In the genomic region with DNA sequence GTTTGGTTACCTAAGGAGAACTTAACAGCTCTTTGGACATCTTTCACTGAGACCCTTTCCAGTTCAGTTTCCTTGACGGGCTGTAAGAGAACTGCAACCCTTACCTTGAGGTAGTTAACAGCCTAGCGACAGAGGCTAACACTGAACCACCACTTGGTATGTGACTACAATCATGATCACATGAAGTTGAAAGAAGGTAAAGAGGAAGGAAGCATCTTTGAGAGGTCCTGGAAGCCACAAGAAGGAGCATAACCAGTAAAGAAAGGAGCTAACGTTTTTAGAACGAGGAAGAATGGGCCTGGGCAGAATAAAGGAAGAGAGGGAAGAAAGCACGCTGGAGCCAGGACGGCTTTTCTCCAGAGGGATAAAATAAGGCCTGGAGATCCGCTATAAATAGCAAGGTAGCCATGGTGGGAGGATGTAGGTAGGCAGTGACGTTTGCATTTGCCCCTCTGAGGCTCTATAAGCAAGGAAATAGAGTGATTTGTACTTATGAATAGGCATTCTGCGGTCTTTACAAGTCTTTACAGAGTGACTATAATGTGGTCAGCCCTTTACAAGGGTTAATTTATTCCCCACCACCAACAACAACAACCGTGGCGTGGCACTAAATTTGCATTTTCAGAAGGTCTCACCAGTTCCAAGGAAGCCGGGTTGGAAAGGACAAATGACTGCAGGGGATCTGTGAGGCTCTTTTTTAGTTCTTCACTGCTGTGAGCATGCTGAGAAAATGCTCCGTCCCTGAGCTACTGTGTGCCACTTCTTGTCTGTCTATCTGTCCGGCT, we compare ENCODE assay signal across 8 mouse cellular contexts. TPM values are rescaled to one million over a fixed set of nuclear protein-coding genes. Genes with fewer than 3 reads are reported as not detected.
A peak's percentile ranks its signal among the peaks of the same experiment; 100 is the strongest.
DNase-seq lines count a peak whose midpoint lies in the region; ATAC-seq and TF ChIP-seq lines count a peak whose summit lies in the region.

No protein-coding gene starts in this region.

- H3K4me2 ChIP-seq in heart, embryonic 13.5 days, result peak overlapping the region; percentile 96
- peak overlapping the region; percentile 98 for H3K4me2 ChIP-seq in forebrain, embryonic 14.5 days (ENCODE audit: low read length)
- H3K4me2 ChIP-seq in liver, embryonic 14.5 days (ENCODE audit: low read depth), result peak overlapping the region; percentile 76
- H3K4me2 ChIP-seq in stomach, embryonic 15.5 days, result peak overlapping the region; percentile 96

- intact Hi-C loops in left cerebral cortex, postnatal 4 days (cut with DNase I), result no loop called here

- no peaks in the 10 kb centered on the region for H3K27me3 ChIP-seq in heart, embryonic 13.5 days (replicated peaks)
- H3K27me3 ChIP-seq in G1E (ENCODE audit: insufficient read depth, low read length), result peaks cover 7% of the 10 kb centered on the region; the same call in 1 of the 2 replicates
- H3K27me3 ChIP-seq in forebrain, embryonic 14.5 days (replicated peaks; ENCODE audit: control insufficient read depth, insufficient read depth, low read length), result no peaks in the 10 kb centered on the region
- H3K27me3 ChIP-seq in liver, embryonic 14.5 days (ENCODE audit: control insufficient read depth, insufficient read depth, low read length), result no peaks in the 10 kb centered on the region
- H3K27me3 ChIP-seq in stomach, embryonic 15.5 days (replicated peaks), result no peaks in the 10 kb centered on the region

- DNase-seq in heart, adult 9 months (ENCODE audit: low spot score in 2 of 2), result no peak
- DNase-seq in G1E (ENCODE audit: low spot score), result no peak
- DNase-seq in forebrain, embryonic 14.5 days (ENCODE audit: low spot score), result peak; percentile 11
- no peak for DNase-seq in liver, embryonic 14.5 days (ENCODE audit: low read depth in 3 of 3, low spot score in 3 of 3)
- no peak for DNase-seq in left cerebral cortex, postnatal 4 days
- DNase-seq in thymus, adult 18-20 months, result no peak

- WGBS in heart, embryonic 13.5 days, result 32% methylated on average over 14 of the region's 14 CpGs
- 13% methylated on average over 14 of the region's 14 CpGs for WGBS in forebrain, embryonic 14.5 days
- WGBS in liver, embryonic 14.5 days (ENCODE audit: insufficient replicate concordance), result 32% methylated on average over 14 of the region's 14 CpGs
- 42% methylated on average over 14 of the region's 14 CpGs for WGBS in stomach, embryonic 15.5 days

- peaks cover 50% of the 10 kb centered on the region for H3K4me1 ChIP-seq in heart, embryonic 13.5 days
- H3K4me1 ChIP-seq in G1E (ENCODE audit: insufficient read depth, low read depth, low read length), result peaks cover 59% of the 10 kb centered on the region
- no peaks in the 10 kb centered on the region for H3K4me1 ChIP-seq in forebrain, embryonic 14.5 days (ENCODE audit: control insufficient read depth, insufficient read depth, low read length)
- H3K4me1 ChIP-seq in liver, embryonic 14.5 days (replicated peaks; ENCODE audit: control insufficient read depth in 2 of 2, insufficient read depth in 2 of 2, low read length in 1 of 2), result peaks cover 9 to 18% of the 10 kb centered on the region in 2 experiments
- H3K4me1 ChIP-seq in stomach, embryonic 15.5 days, result peaks cover 12% of the 10 kb centered on the region; the same call in 1 of the 2 replicates

- peaks cover 5% of the 10 kb centered on the region for H3K36me3 ChIP-seq in heart, embryonic 13.5 days
- peaks cover 19% of the 10 kb centered on the region for H3K36me3 ChIP-seq in G1E (replicated peaks)
- H3K36me3 ChIP-seq in forebrain, embryonic 14.5 days (ENCODE audit: control insufficient read depth, insufficient read depth, low read length), result peaks cover 6% of the 10 kb centered on the region; the same call in 1 of the 2 replicates
- H3K36me3 ChIP-seq in liver, embryonic 14.5 days (replicated peaks; ENCODE audit: control insufficient read depth, insufficient read depth, low read depth), result no peaks in the 10 kb centered on the region
- 0 out of 2 replicates have a peak, but pooled peaks cover 1% of the 10 kb centered on the region for H3K36me3 ChIP-seq in stomach, embryonic 15.5 days

- H3K27ac ChIP-seq in heart, embryonic 13.5 days (replicated peaks), result peak overlapping the region; percentile 92
- peak overlapping the region; percentile 31; the same call in 1 of the 2 replicates for H3K27ac ChIP-seq in forebrain, embryonic 14.5 days (ENCODE audit: low read depth, low read length)
- H3K27ac ChIP-seq in liver, embryonic 14.5 days, result peak overlapping the region; percentile 65
- H3K27ac ChIP-seq in stomach, embryonic 15.5 days, result peak overlapping the region; percentile 94

- no peak for TF ChIP-seq EP300 in liver, embryonic 14.5 days (IDR thresholded peaks at IDR 0.05; ENCODE audit: low read depth)

- no peak for TF ChIP-seq CTCF in G1E (IDR thresholded peaks at IDR 0.05; ENCODE audit: low read depth, low read length)
- TF ChIP-seq CTCF in liver, embryonic 14.5 days (IDR thresholded peaks at IDR 0.05; ENCODE audit: low read depth), result no peak

- H3K9me3 ChIP-seq in heart, embryonic 13.5 days, result no peaks in the 10 kb centered on the region
- H3K9me3 ChIP-seq in G1E (replicated peaks), result no peaks in the 10 kb centered on the region
- H3K9me3 ChIP-seq in forebrain, embryonic 14.5 days (replicated peaks; ENCODE audit: control insufficient read depth, low read length), result no peaks in the 10 kb centered on the region
- no peaks in the 10 kb centered on the region for H3K9me3 ChIP-seq in liver, embryonic 14.5 days (ENCODE audit: control insufficient read depth, low read length)
- H3K9me3 ChIP-seq in stomach, embryonic 15.5 days, result no peaks in the 10 kb centered on the region

- ATAC-seq in heart, embryonic 13.5 days (ENCODE audit: extremely low read depth, insufficient number of reproducible peaks, low FRiP score, low TSS enrichment), result no peak
- ATAC-seq in G1E (ENCODE audit: extremely low read depth, insufficient number of reproducible peaks, low FRiP score, poor library complexity, severe bottlenecking), result no peak
- ATAC-seq in forebrain, embryonic 14.5 days, result no peak; the same call in 1 of the 2 replicates
- ATAC-seq in liver, embryonic 14.5 days (ENCODE audit: insufficient read depth), result no peak
- no peak; the same call in 1 of the 2 replicates for ATAC-seq in stomach, embryonic 15.5 days (ENCODE audit: insufficient read depth, low FRiP score, low read depth)

- peak overlapping the region; percentile 69 for H3K9ac ChIP-seq in heart, embryonic 13.5 days
- H3K9ac ChIP-seq in forebrain, embryonic 14.5 days (ENCODE audit: low read length), result peak overlapping the region; percentile 22; the same call in 1 of the 2 replicates
- H3K9ac ChIP-seq in liver, embryonic 14.5 days (replicated peaks), result peak overlapping the region; percentile 32; the same call in 1 of the 2 replicates
- H3K9ac ChIP-seq in stomach, embryonic 15.5 days, result no peak overlapping the region

- H3K4me3 ChIP-seq in heart, embryonic 13.5 days, result peak overlapping the region; percentile 63
- H3K4me3 ChIP-seq in G1E (ENCODE audit: low read depth, low read length), result peak overlapping the region; percentile 77; the same call in 1 of the 2 replicates
- H3K4me3 ChIP-seq in forebrain, embryonic 14.5 days (ENCODE audit: low read depth, low read length), result peak overlapping the region; percentile 51
- H3K4me3 ChIP-seq in liver, embryonic 14.5 days (ENCODE audit: insufficient read depth in 1 of 2, low read depth in 2 of 2, low read length in 2 of 2), result peak overlapping the region; percentile 61 to 66
- H3K4me3 ChIP-seq in stomach, embryonic 15.5 days (replicated peaks), result peak overlapping the region; percentile 74

RNA-seq across cellular contexts. Expression of a gene that starts 0.8 kb away (rescaled TPM):
- 30.6 and 34.2 TPM in 2 replicates for polyA plus RNA-seq in heart, embryonic 13.5 days (2015; fragmentation: Nextera tagmentation; extraction: Ambion mirVana)
- total RNA-seq in G1E (2014; fragmentation: Nextera tagmentation) (2.8 and 5.1 TPM in 2 replicates), G1E (2017) (2.2 and 5.2 TPM in 2 replicates)
- 12.6 and 15.2 TPM in 2 replicates for polyA plus RNA-seq in G1E (2012)
- 9.5 and 13.0 TPM in 2 replicates for polyA plus RNA-seq in forebrain, embryonic 14.5 days (2014; fragmentation: Nextera tagmentation; extraction: Ambion mirVana)
- 7.2 and 8.5 TPM in 2 replicates for polyA plus RNA-seq in liver, embryonic 14.5 days (2012; rRNA removed)
- 20.4 and 21.7 TPM in 2 replicates for polyA plus RNA-seq in liver, embryonic 14.5 days (2014; fragmentation: Nextera tagmentation; extraction: Ambion mirVana)
- 42.5 and 44.7 TPM in 2 replicates for polyA plus RNA-seq in stomach, embryonic 15.5 days (2015; fragmentation: Nextera tagmentation; extraction: Ambion mirVana)
- total RNA-seq in left cerebral cortex, postnatal 4 days (2021), result 1 to 10 TPM; 7.4 to 8.5 TPM

RNA-seq across cellular contexts. Expression of a gene that starts 17.5 kb away (rescaled TPM):
- polyA plus RNA-seq in heart, embryonic 13.5 days (2015; fragmentation: Nextera tagmentation; extraction: Ambion mirVana), result 7.4 and 7.7 TPM in 2 replicates
- total RNA-seq in G1E (2014; fragmentation: Nextera tagmentation), result not detected in 2 replicates
- 0.11 TPM in 1 of 2 replicates, not detected in the other for total RNA-seq in G1E (2017)
- not detected in 2 replicates for polyA plus RNA-seq in G1E (2012)
- polyA plus RNA-seq in forebrain, embryonic 14.5 days (2014; fragmentation: Nextera tagmentation; extraction: Ambion mirVana), result 2.2 and 3.1 TPM in 2 replicates
- 7.6 and 8.6 TPM in 2 replicates for polyA plus RNA-seq in liver, embryonic 14.5 days (2012; rRNA removed)
- 1.6 and 2.4 TPM in 2 replicates for polyA plus RNA-seq in liver, embryonic 14.5 days (2014; fragmentation: Nextera tagmentation; extraction: Ambion mirVana)
- 19.3 and 21.0 TPM in 2 replicates for polyA plus RNA-seq in stomach, embryonic 15.5 days (2015; fragmentation: Nextera tagmentation; extraction: Ambion mirVana)
- total RNA-seq in left cerebral cortex, postnatal 4 days (2021), result 10 to 100 TPM; 12.5 to 14.7 TPM

RNA-seq across cellular contexts. Expression of a gene that starts 34.0 kb away (rescaled TPM):
- polyA plus RNA-seq in heart, embryonic 13.5 days (2015; fragmentation: Nextera tagmentation; extraction: Ambion mirVana), result 20.2 and 22.2 TPM in 2 replicates
- total RNA-seq in G1E (2014; fragmentation: Nextera tagmentation) (17.2 and 17.6 TPM in 2 replicates), G1E (2017) (16.9 and 19.9 TPM in 2 replicates)
- polyA plus RNA-seq in G1E (2012), result 12.9 and 14.7 TPM in 2 replicates
- 19.5 and 28.0 TPM in 2 replicates for polyA plus RNA-seq in forebrain, embryonic 14.5 days (2014; fragmentation: Nextera tagmentation; extraction: Ambion mirVana)
- polyA plus RNA-seq in liver, embryonic 14.5 days (2012; rRNA removed), result 6.8 and 8.5 TPM in 2 replicates
- 3.9 and 4.2 TPM in 2 replicates for polyA plus RNA-seq in liver, embryonic 14.5 days (2014; fragmentation: Nextera tagmentation; extraction: Ambion mirVana)
- polyA plus RNA-seq in stomach, embryonic 15.5 days (2015; fragmentation: Nextera tagmentation; extraction: Ambion mirVana), result 24.6 and 25.2 TPM in 2 replicates
- 10 to 100 TPM; 94.5 to 96.4 TPM for total RNA-seq in left cerebral cortex, postnatal 4 days (2021)

RNA-seq across cellular contexts. Expression of a gene that starts 39.4 kb away (rescaled TPM):
- 14.5 and 16.9 TPM in 2 replicates for polyA plus RNA-seq in heart, embryonic 13.5 days (2015; fragmentation: Nextera tagmentation; extraction: Ambion mirVana)
- total RNA-seq in G1E (2014; fragmentation: Nextera tagmentation), result 8.5 and 10.7 TPM in 2 replicates
- 5.5 and 6.3 TPM in 2 replicates for total RNA-seq in G1E (2017)
- 13.8 and 14.5 TPM in 2 replicates for polyA plus RNA-seq in G1E (2012)
- polyA plus RNA-seq in forebrain, embryonic 14.5 days (2014; fragmentation: Nextera tagmentation; extraction: Ambion mirVana), result 13.2 and 19.5 TPM in 2 replicates
- 8.1 and 8.6 TPM in 2 replicates for polyA plus RNA-seq in liver, embryonic 14.5 days (2012; rRNA removed)
- polyA plus RNA-seq in liver, embryonic 14.5 days (2014; fragmentation: Nextera tagmentation; extraction: Ambion mirVana), result 9.1 and 11.6 TPM in 2 replicates
- polyA plus RNA-seq in stomach, embryonic 15.5 days (2015; fragmentation: Nextera tagmentation; extraction: Ambion mirVana), result 22.0 and 24.0 TPM in 2 replicates
- 10 to 100 TPM; 39.5 TPM for total RNA-seq in left cerebral cortex, postnatal 4 days (2021)

RNA-seq across cellular contexts. Expression of a gene that starts 43.5 kb away (rescaled TPM):
- 15.2 and 15.3 TPM in 2 replicates for polyA plus RNA-seq in heart, embryonic 13.5 days (2015; fragmentation: Nextera tagmentation; extraction: Ambion mirVana)
- total RNA-seq in G1E (2014; fragmentation: Nextera tagmentation) (not detected in 2 replicates), G1E (2017) (0.27 and 0.29 TPM in 2 replicates)
- polyA plus RNA-seq in G1E (2012), result 0.23 and 0.35 TPM in 2 replicates
- 166 TPM in 2 replicates for polyA plus RNA-seq in forebrain, embryonic 14.5 days (2014; fragmentation: Nextera tagmentation; extraction: Ambion mirVana)
- 1.5 and 1.6 TPM in 2 replicates for polyA plus RNA-seq in liver, embryonic 14.5 days (2012; rRNA removed)
- 1.4 TPM in 2 replicates for polyA plus RNA-seq in liver, embryonic 14.5 days (2014; fragmentation: Nextera tagmentation; extraction: Ambion mirVana)
- polyA plus RNA-seq in stomach, embryonic 15.5 days (2015; fragmentation: Nextera tagmentation; extraction: Ambion mirVana), result 14.5 and 18.1 TPM in 2 replicates
- 100 to 1,000 TPM; 108 to 113 TPM for total RNA-seq in left cerebral cortex, postnatal 4 days (2021)

Comparison
In these comparisons a context has a peak if more than half of its experiments do, and no peak if none do; other contexts are left out.
1. H3K27ac ChIP-seq: peak in every context shown above with its lines; median percentile 94 in stomach, embryonic 15.5 days; 92 in heart, embryonic 13.5 days; 65 in liver, embryonic 14.5 days; 31 in forebrain, embryonic 14.5 days.